Mouse (Mus musculus): ENCODE measurements around the gene Tgm2.

GRCm38 (mm10) chr2:158138778-158139177 lies 7.5 kb downstream of the Tgm2 start:
- TF ChIP-seq CTCF (IDR thresholded peaks at IDR 0.05; ENCODE audit: extremely low read depth, insufficient read depth, low read length) (no peak), POLR2A (IDR thresholded peaks at IDR 0.05; ENCODE audit: extremely low read depth, insufficient read depth, low read length) (no peak)
